Mouse (Mus musculus): ENCODE measurements around the gene Sptlc2. TPM values are rescaled to one million over a fixed set of nuclear protein-coding genes. Genes with fewer than 3 reads are reported as not detected.

Gene Sptlc2
- polyA plus RNA-seq, 1 experiment from 2014 or later = 50.9 TPM

Small RNAs within 50 kb of the gene (microRNA-seq; reads per million reads assigned to microRNA genes)
- not detected for gene Gm47293
- gene Mir3068 = 18.9 reads per million, percentile 30 among the genes with 10 or more reads in this experiment

Other genes with a start within 250 kb of the Sptlc2 start
- gene Gstz1, start 241.2 kb downstream of the Sptlc2 start, polyA plus RNA-seq (2016; fragmentation: Nextera tagmentation; extraction: Ambion mirVana) = 33.0 and 34.3 TPM in 2 replicates
- 16.5 and 17.7 TPM in 2 replicates for gene Pomt2, start 240.4 kb downstream of the Sptlc2 start, polyA plus RNA-seq (2016; fragmentation: Nextera tagmentation; extraction: Ambion mirVana)
- 0.66 and 1.4 TPM in 2 replicates for gene Samd15, start 188.6 kb downstream of the Sptlc2 start, polyA plus RNA-seq (2016; fragmentation: Nextera tagmentation; extraction: Ambion mirVana)
- gene Tmed8, start 187.9 kb downstream of the Sptlc2 start, polyA plus RNA-seq (2016; fragmentation: Nextera tagmentation; extraction: Ambion mirVana) = 2.7 and 3.7 TPM in 2 replicates
- 0.82 and 0.83 TPM in 2 replicates for gene Noxred1, start 149.6 kb downstream of the Sptlc2 start, polyA plus RNA-seq (2016; fragmentation: Nextera tagmentation; extraction: Ambion mirVana)
- 54.8 and 59.6 TPM in 2 replicates for gene Vipas39, start 122.1 kb downstream of the Sptlc2 start, polyA plus RNA-seq (2016; fragmentation: Nextera tagmentation; extraction: Ambion mirVana)
- 243 and 272 TPM in 2 replicates for gene Ahsa1, start 121.9 kb downstream of the Sptlc2 start, polyA plus RNA-seq (2016; fragmentation: Nextera tagmentation; extraction: Ambion mirVana)
- gene Ism2, start 88.7 kb downstream of the Sptlc2 start, polyA plus RNA-seq (2016; fragmentation: Nextera tagmentation; extraction: Ambion mirVana) = 0.99 and 1.4 TPM in 2 replicates
- gene Slirp, start 55.5 kb upstream of the Sptlc2 start, polyA plus RNA-seq (2016; fragmentation: Nextera tagmentation; extraction: Ambion mirVana) = 283 and 318 TPM in 2 replicates
- gene Alkbh1, start 55.7 kb upstream of the Sptlc2 start, polyA plus RNA-seq (2016; fragmentation: Nextera tagmentation; extraction: Ambion mirVana) = 59.6 and 64.2 TPM in 2 replicates
- 159 and 161 TPM in 2 replicates for gene Snw1, start 83.9 kb upstream of the Sptlc2 start, polyA plus RNA-seq (2016; fragmentation: Nextera tagmentation; extraction: Ambion mirVana)
- gene Gm5788, start 106.4 kb upstream of the Sptlc2 start, polyA plus RNA-seq (2016; fragmentation: Nextera tagmentation; extraction: Ambion mirVana) = not detected in 2 replicates
- not detected in 2 replicates for gene Gm8300, start 126.0 kb upstream of the Sptlc2 start, polyA plus RNA-seq (2016; fragmentation: Nextera tagmentation; extraction: Ambion mirVana)
- gene Oog1, start 214.3 kb upstream of the Sptlc2 start, polyA plus RNA-seq (2016; fragmentation: Nextera tagmentation; extraction: Ambion mirVana) = not detected in 2 replicates
- not detected in 2 replicates for gene Gm4027, start 230.5 kb upstream of the Sptlc2 start, polyA plus RNA-seq (2016; fragmentation: Nextera tagmentation; extraction: Ambion mirVana)

Measured in midbrain, embryonic 10.5 days (tissue).